Mouse (Mus musculus) forebrain, postnatal 0 days (tissue): ENCODE measurements around the gene Msrb2. TPM values are rescaled to one million over a fixed set of nuclear protein-coding genes. Genes with fewer than 3 reads are reported as not detected.

Source experiments
- ATAC-seq: fragments of 200-750 bp; cut with Nextera tagmentation; 2 replicates; pipeline ENCODE4 v1.8.0; 2017; ENCODE audit warnings: mild to moderate bottlenecking, moderate library complexity
- DNase-seq: peaks from one replicate; pipeline ENCODE4 v3.0.0-alpha.2; 2015
- H3K27ac ChIP-seq: fragments of 300-500 bp; sonication (generic); 2 replicates; pipeline ENCODE4 v1.5.1; 2014; ENCODE audit warnings: low read depth, mild to moderate bottlenecking, antibody characterized with exemption, low read length, moderate library complexity, mixed read lengths
- H3K27me3 ChIP-seq: fragments of 300-500 bp; sonication (generic); 2 replicates; pipeline ENCODE4 v1.6.1; 2014; ENCODE audit warnings: mild to moderate bottlenecking, low read length, mixed read lengths; ENCODE audit not compliant: insufficient read depth
- H3K36me3 ChIP-seq: fragments of 300-500 bp; sonication (generic); 2 replicates; pipeline ENCODE4 v1.6.1; 2014; ENCODE audit warnings: mild to moderate bottlenecking, moderate library complexity; ENCODE audit not compliant: insufficient read depth
- H3K4me1 ChIP-seq: fragments of 300-500 bp; sonication (generic); 2 replicates; pipeline ENCODE4 v1.6.1; 2014; ENCODE audit warnings: antibody characterized with exemption; ENCODE audit not compliant: insufficient read depth
- H3K4me2 ChIP-seq: fragments of 300-500 bp; sonication (generic); 2 replicates; pipeline ENCODE4 v1.6.1; 2014; ENCODE audit warnings: low read depth, mild to moderate bottlenecking, moderate library complexity
- H3K4me3 ChIP-seq: fragments of 300-500 bp; sonication (generic); 2 replicates; pipeline ENCODE4 v1.5.1; 2014; ENCODE audit warnings: low read depth, low read length, mixed read lengths
- H3K9ac ChIP-seq: fragments of 300-500 bp; sonication (generic); 2 replicates; pipeline ENCODE4 v1.6.1; 2014; ENCODE audit warnings: mild to moderate bottlenecking
- H3K9me3 ChIP-seq: fragments of 300-500 bp; sonication (generic); 2 replicates; pipeline ENCODE4 v1.6.1; 2016; ENCODE audit warnings: low read length
- CTCF ChIP-seq: sonication (generic); IDR thresholded peaks from 2 replicates; pipeline ENCODE4 v1.5.1; 2016; ENCODE audit warnings: antibody characterized with exemption, control low read depth, low read depth
- WGBS: fragments of 180-500 bp; shearing (Covaris S2); extraction: QIAGEN DNeasy Blood & Tissue Kit; methylation state at CpG from one replicate; pipeline ENCODE4 v1.1.7; 2014; 5-methylcytosine and 5-hydroxymethylcytosine counted together
- polyA plus RNA-seq: library from polyadenylated mRNA; unstranded; fragments of >200 nt; fragmentation: Nextera tagmentation; extraction: Ambion mirVana; gene quantifications from 2 replicates; pipeline ENCODE4 v1.2.1, GENCODE M21; 2015
- total RNA-seq: library from RNA; depleted of rRNA; stranded (reverse); fragments of >200 nt; gene quantifications from 2 replicates; pipeline ENCODE4 v1.2.3, GENCODE M21; 2014; rRNA removed

Gene Msrb2
- total RNA-seq (7.1 and 8.6 TPM in 2 replicates), polyA plus RNA-seq (8.7 and 9.0 TPM in 2 replicates)

DNA sequence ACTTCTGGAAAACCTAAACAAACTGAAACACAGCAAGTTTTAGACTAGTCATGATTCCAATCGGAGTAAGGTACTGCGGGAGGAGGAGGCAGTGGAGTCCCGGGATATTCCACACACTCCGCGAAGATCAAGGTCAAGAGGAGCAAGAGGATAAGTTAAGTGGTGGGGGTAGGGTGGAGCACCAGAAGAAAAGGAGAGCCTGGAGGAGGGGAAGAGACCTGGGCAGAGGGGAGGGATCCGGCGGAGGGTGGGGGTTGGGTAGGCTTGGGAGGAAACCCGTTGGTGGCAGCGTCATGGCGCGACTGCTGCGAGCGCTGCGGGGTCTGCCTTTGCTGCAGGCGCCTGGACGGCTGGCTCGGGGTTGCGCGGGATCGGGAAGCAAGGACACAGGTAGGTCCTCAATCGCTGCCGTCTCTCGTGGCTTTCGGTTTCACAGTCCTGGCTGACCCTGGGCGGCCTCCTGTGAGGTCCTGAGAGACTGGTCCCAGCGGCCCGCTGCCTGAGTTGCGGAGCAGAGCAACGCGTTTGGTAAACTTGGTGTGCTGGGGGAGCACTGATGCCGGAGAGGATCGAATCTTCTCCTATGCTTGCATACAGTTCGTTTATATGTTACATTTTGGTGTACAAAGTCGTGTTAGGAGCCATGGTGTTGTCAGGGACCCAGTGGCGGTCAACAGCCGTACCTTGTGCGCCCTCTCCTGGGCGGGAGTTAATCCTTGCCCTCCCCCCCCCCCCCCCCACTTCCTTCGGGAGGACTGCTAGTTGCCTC lies at the start of gene Msrb2:
Msrb2 (plus strand) TSS at position 51 of the 769 bp plus-strand sequence.
- H3K9me3 ChIP-seq: no peaks in the 10 kb centered on the region
- no peaks in the 10 kb centered on the region for H3K36me3 ChIP-seq
- H3K27me3 ChIP-seq: no peaks in the 10 kb centered on the region
- peak within 1 kb of the TSS; percentile 64 for H3K9ac ChIP-seq
- ATAC-seq: peak; percentile 86
- H3K4me2 ChIP-seq: peak within 1 kb of the TSS; percentile 80
- TF ChIP-seq CTCF: peak; percentile 64
- WGBS: under 1% methylated on average over 39 of the region's 39 CpGs
- H3K27ac ChIP-seq: peak within 1 kb of the TSS; percentile 40; the same call in 1 of the 2 replicates
- H3K4me1 ChIP-seq: no peaks in the 10 kb centered on the region
- peak within 1 kb of the TSS; percentile 64 for H3K4me3 ChIP-seq
- peak; percentile 67 for DNase-seq

DNA sequence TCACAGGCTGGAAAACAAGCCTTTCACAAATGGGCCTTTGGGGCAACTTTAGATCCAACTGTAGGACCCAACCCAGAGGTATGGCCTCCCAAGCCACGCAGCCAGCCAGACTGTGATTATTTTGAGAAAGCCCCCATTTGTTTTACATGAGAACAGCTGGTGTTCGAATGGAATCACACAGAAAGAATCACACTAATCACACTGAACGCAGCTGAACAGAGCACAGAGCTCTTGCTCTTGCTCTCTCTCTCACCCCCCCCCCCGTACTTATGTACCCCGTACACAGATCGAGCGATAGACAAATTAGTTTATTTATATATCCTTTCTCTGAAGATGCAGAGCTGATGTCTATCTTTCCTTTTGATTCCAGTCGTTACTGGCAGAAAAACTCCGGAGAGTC lies 48.8 kb upstream of the Msrb2 start:
- ATAC-seq (peak; percentile 82), DNase-seq (peak; percentile 5)
- H3K4me3 ChIP-seq: no peak overlapping the region
- H3K27ac ChIP-seq: no peak overlapping the region
- no peak overlapping the region for H3K4me2 ChIP-seq
- TF ChIP-seq CTCF: no peak
- 50% methylated on average over 9 of the region's 9 CpGs for WGBS
- H3K4me1 ChIP-seq: no peaks in the 10 kb centered on the region
- H3K27me3 ChIP-seq: no peaks in the 10 kb centered on the region
- no peaks in the 10 kb centered on the region for H3K9me3 ChIP-seq
- no peaks in the 10 kb centered on the region for H3K36me3 ChIP-seq
- H3K9ac ChIP-seq: no peak overlapping the region

DNA sequence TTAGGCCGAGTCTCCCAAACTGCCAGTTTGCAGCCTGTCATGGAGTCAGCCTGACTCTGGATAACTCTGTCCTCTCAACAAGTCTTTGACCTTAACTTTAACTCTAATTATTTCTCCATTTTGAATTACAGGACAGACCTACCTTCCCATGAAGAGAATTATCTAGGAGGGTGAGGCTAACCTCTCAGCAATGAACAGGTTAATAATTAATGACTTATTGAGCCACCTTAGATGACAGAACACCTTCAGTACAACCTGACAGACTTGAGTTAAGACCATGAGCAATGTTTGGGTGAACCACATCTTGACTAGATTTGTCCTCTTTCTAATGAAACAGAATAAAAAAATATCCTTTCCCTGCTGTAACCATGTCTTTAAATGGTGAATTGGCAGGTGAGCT lies 44.9 kb upstream of the Msrb2 start:
- no peak overlapping the region for H3K4me3 ChIP-seq
- no peak for DNase-seq
- no peaks in the 10 kb centered on the region for H3K4me1 ChIP-seq
- no peaks in the 10 kb centered on the region for H3K9me3 ChIP-seq
- H3K4me2 ChIP-seq: no peak overlapping the region
- ATAC-seq: no peak
- no peak overlapping the region for H3K27ac ChIP-seq
- H3K9ac ChIP-seq: no peak overlapping the region
- TF ChIP-seq CTCF: no peak
- H3K27me3 ChIP-seq: no peaks in the 10 kb centered on the region
- H3K36me3 ChIP-seq: no peaks in the 10 kb centered on the region
- 94% methylated on average over 1 of the region's 1 CpGs for WGBS

DNA sequence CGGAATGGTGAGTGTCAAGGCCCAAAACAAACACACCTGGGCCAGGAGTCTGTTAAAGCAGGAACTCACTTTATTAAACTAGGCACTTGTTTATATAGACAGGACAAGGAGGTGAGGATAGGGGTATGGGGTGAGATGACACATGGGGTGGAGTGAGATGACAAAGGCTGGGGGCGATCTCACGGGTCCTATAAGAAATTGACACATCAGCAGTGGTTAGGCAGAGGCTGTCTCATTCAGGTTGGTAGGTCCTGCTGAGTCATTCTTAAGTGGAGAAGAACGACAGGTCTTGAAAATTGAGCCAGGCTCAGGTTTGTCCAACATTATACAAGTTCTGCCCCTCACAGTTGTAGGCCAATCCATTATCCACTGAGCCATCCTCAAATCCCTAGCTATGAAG lies 43.4 kb upstream of the Msrb2 start:
- Histone ChIP-seq H3K4me2 (no peak overlapping the region), H3K36me3 (no peaks in the 10 kb centered on the region), H3K9ac (no peak overlapping the region), H3K27me3 (no peaks in the 10 kb centered on the region), H3K9me3 (no peaks in the 10 kb centered on the region), H3K4me1 (no peaks in the 10 kb centered on the region), H3K4me3 (no peak overlapping the region), H3K27ac (no peak overlapping the region)
- no peak for TF ChIP-seq CTCF
- DNase-seq (no peak), ATAC-seq (no peak)
- WGBS: 87% methylated on average over 4 of the region's 4 CpGs

DNA sequence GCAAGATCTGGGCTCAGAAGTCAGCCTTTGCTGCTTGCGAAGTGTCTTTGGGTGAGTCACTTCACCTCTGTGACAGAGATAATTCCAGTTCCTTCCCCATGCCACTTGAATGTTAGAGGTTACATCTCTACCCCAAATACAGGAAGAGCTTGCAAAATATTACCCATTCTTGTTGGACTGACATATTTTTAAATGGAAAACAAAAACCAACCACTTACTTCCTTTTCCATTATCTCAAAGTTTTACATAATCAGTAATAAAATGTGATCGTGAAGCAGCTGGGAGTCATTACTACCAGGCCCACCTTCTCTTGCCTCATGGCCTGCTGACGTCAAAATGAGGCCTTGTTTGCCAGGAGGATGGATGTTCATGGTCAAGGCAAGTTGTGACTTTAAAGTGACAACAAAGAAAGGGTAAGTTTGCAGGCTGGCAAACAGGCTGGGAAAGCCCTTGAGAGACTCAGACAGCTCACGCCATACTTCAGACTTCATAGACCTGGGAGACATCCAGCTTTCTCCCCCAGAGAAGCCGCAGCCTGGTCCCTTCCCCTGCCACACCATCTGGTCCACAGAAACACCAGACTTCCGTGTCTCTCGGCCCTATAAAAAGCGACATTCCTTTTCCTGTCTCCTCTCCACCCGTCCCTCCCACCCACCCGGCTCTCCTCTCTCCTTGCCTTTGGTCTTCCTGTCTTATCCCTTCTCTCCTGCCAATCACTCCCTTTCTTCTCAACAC lies 27.2 kb upstream of the Msrb2 start:
- H3K27me3 ChIP-seq: no peaks in the 10 kb centered on the region
- no peaks in the 10 kb centered on the region for H3K9me3 ChIP-seq
- H3K9ac ChIP-seq: no peak overlapping the region
- 37% methylated on average over 10 of the region's 10 CpGs for WGBS
- H3K4me3 ChIP-seq: peak overlapping the region; percentile 35
- no peaks in the 10 kb centered on the region for H3K36me3 ChIP-seq
- no peak for TF ChIP-seq CTCF
- no peak for DNase-seq
- peak; percentile 75 for ATAC-seq
- peak overlapping the region; percentile 64; the same call in 1 of the 2 replicates for H3K27ac ChIP-seq
- no peaks in the 10 kb centered on the region for H3K4me1 ChIP-seq
- H3K4me2 ChIP-seq: peak overlapping the region; percentile 46

DNA sequence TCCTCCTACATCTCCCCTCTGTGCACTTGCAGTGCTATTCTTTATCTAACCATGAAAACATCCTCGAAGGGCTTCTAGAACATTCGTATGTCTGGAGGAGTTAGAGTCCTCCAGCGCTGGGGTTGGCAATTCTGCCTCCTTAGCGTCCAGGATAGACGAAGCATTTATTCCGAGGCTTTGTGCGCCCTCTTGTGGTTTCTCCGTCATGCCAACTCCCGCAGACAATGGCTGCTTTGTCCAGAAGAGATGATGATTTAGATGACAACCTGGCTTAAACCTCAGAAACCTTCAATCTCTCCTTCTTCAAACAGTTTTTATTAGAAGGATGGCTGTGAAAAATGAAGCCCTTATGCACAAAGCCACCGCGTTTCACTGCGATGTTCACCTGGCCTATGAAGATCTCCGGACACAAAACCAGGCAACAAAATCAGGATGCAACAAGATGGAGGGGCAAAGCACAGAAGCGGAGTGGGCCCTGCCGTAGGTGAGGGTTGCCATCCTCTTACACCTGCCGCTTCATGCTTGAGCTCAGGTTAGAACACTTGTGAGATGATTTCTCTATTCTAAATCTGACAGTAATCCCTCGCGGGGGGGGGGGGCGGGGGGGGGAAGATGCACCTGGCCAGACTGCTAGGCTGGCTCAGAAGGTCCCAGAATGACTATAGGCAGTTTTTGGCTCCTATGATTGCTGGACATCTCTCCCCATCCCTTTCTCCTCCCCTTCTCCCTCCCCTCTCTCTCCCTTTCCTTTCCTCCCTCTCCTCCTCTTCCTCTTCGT lies 26.4 kb upstream of the Msrb2 start:
- H3K27ac ChIP-seq: peak overlapping the region; percentile 64
- ATAC-seq (peak; percentile 88), DNase-seq (peak; percentile 96)
- H3K27me3 ChIP-seq: no peaks in the 10 kb centered on the region
- H3K9ac ChIP-seq: peak overlapping the region; percentile 60
- H3K9me3 ChIP-seq: no peaks in the 10 kb centered on the region
- H3K4me2 ChIP-seq: peak overlapping the region; percentile 46
- no peaks in the 10 kb centered on the region for H3K36me3 ChIP-seq
- H3K4me1 ChIP-seq: no peaks in the 10 kb centered on the region
- TF ChIP-seq CTCF: peak; percentile 92
- 27% methylated on average over 19 of the region's 20 CpGs for WGBS
- peak overlapping the region; percentile 35 for H3K4me3 ChIP-seq
